Mouse (Mus musculus) retina, postnatal 1 day (tissue): ENCODE results near the gene F2rl3.

Source experiments
- DNase-seq: peaks from one replicate; pipeline ENCODE4 v3.0.0-alpha.2; 2012

The F2rl3 gene

DNA sequence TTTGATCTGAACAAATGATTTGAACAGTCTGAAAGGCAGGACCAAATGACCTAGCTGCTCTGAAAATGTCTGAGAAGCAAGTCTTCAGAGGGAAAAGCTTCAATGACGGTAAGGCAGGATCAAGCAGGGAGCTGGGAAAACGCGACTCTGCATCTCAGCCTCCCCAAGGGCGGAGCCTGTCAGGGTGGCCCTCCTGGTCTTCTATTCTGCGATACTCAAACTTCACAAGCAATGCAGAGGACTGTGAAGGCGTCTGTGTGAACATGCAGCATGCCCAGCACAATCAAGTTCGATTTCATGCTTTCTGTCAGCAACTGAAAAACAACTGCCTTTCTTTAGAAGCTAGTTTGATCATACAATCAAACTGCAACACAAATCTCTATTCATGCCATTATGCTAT is 5.1 kb downstream of the F2rl3 start:
- no peak for DNase-seq

GRCm38 (mm10) chr8:72777797-72778196 is 16.1 kb downstream of the F2rl3 start:
- DNase-seq, result no peak

- no peak for DNase-seq
These were observed 19.0 kb downstream of the F2rl3 start for GRCm38 (mm10) chr8:72780644-72781043.

DNA sequence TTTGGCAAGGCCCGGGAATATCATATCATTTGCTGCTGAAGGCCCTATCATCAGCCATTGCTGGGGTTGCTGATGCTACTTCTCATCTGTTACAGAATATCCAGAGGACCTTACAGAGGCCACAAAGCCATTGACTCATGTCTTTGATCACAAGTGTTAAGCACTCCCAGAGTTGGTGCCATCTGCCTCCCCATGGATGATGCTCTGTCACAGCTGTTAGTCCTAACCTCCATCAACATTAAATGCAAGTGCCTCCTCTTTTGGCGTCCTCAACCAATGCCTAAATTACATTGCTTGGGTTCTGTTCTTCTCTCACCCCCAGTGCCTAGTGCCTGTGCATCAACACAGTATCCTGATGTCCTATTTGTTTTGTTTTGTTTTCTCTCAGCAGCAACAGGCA is 39.9 kb downstream of the F2rl3 start:
- DNase-seq, result no peak

DNA sequence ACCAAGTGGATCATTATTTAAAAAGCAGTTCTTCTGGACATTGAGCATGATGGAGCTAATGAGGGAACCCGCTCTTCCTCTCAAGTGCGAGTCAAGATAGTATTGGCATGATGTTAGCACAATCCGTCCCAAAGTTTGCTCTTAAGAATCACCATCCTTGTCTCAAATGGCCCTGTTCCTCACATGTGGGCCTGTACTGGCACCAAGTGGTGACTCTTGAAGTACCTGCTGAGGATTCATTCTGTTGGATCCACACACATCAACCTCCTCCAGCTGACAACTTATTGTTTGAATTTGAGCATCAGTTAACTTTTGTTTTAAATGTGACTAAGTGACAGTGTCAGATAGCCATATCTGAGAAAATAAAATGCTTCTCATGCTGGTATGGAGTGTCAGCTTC is 51.0 kb downstream of the F2rl3 start:
- no peak for DNase-seq
